Mouse (Mus musculus) forebrain, embryonic 11.5 days (tissue): ENCODE measurements around the gene Olfr967. TPM values are rescaled to one million over a fixed set of nuclear protein-coding genes. Genes with fewer than 3 reads are reported as not detected.

Experiments used
- ATAC-seq: fragments of 200-750 bp; cut with Nextera tagmentation; replicated peaks from 2 replicates; pipeline ENCODE4 v1.8.0; 2017; ENCODE audit warnings: moderate TSS enrichment; ENCODE audit not compliant: low FRiP score
- DNase-seq: peaks from one replicate; pipeline ENCODE4 v3.0.0-alpha.2; 2017; ENCODE audit warnings: low spot score
- H3K27ac ChIP-seq: fragments of 300-500 bp; sonication (generic); 2 replicates; pipeline ENCODE4 v1.5.1; 2014; ENCODE audit warnings: low read depth, low read length
- H3K27me3 ChIP-seq: fragments of 300-500 bp; sonication (generic); 2 replicates; pipeline ENCODE4 v1.6.1; 2014; ENCODE audit warnings: mild to moderate bottlenecking, low read length, mixed read lengths; ENCODE audit not compliant: control insufficient read depth, insufficient read depth
- H3K36me3 ChIP-seq: fragments of 300-500 bp; sonication (generic); 2 replicates; pipeline ENCODE4 v1.6.1; 2014; ENCODE audit warnings: mild to moderate bottlenecking, low read length, moderate library complexity, mixed read lengths; ENCODE audit not compliant: control insufficient read depth, insufficient read depth
- H3K4me1 ChIP-seq: fragments of 300-500 bp; sonication (generic); replicated peaks from 2 replicates; pipeline ENCODE4 v1.6.1; 2014; ENCODE audit warnings: low read length, mixed read lengths; ENCODE audit not compliant: control insufficient read depth, insufficient read depth
- H3K4me2 ChIP-seq: fragments of 300-500 bp; sonication (generic); 2 replicates; pipeline ENCODE4 v1.6.1; 2014; ENCODE audit warnings: low read depth, mild to moderate bottlenecking, low read length, moderate library complexity, mixed read lengths; ENCODE audit not compliant: severe bottlenecking
- H3K4me3 ChIP-seq: fragments of 300-500 bp; sonication (generic); 2 replicates; pipeline ENCODE4 v1.5.1; 2014; ENCODE audit warnings: low read depth, low read length
- H3K9ac ChIP-seq: fragments of 300-500 bp; sonication (generic); 2 replicates; pipeline ENCODE4 v1.6.1; 2014; ENCODE audit warnings: low read length
- H3K9me3 ChIP-seq: fragments of 300-500 bp; sonication (generic); 2 replicates; pipeline ENCODE4 v1.6.1; 2016; ENCODE audit warnings: low read length, mixed read lengths; ENCODE audit not compliant: control insufficient read depth
- WGBS: fragments of 180-500 bp; shearing (Covaris S2); extraction: QIAGEN DNeasy Blood & Tissue Kit; methylation state at CpG from one replicate; pipeline ENCODE4 v1.1.7; 2014; 5-methylcytosine and 5-hydroxymethylcytosine counted together
- polyA plus RNA-seq: library from polyadenylated mRNA; unstranded; fragments of >200 nt; fragmentation: Nextera tagmentation; extraction: Ambion mirVana; gene quantifications from 2 replicates; pipeline ENCODE4 v1.2.1, GENCODE M21; 2014

The Olfr967 gene
- polyA plus RNA-seq, 1 experiment from 2014 or later, result not detected

- Histone ChIP-seq H3K36me3 (no peaks in the 10 kb centered on the region), H3K9me3 (no peaks in the 10 kb centered on the region), H3K27ac (no peak within 1 kb of the TSS), H3K27me3 (no peaks in the 10 kb centered on the region), H3K4me1 (no peaks in the 10 kb centered on the region), H3K4me2 (no peak within 1 kb of the TSS), H3K4me3 (no peak within 1 kb of the TSS), H3K9ac (no peak within 1 kb of the TSS)
- no peak for ATAC-seq
- 79% methylated on average over 2 of the region's 2 CpGs for WGBS
- no peak for DNase-seq
Measured at GRCm38 (mm10) chr9:39790558-39790957, 44.5 kb downstream of the Olfr967 start, which contains the start of gene Olfr969. Gene Olfr969 (plus strand): TSS chr9:39790945.

Other genes with a start within 250 kb of the Olfr967 start
- gene Olfr957, start 230.4 kb upstream of the Olfr967 start, polyA plus RNA-seq, result not detected in 2 replicates
- not detected in 2 replicates for gene Olfr958, start 192.2 kb upstream of the Olfr967 start, polyA plus RNA-seq
- gene Olfr959, start 170.7 kb upstream of the Olfr967 start, polyA plus RNA-seq, result not detected in 2 replicates
- gene AW551984, start 141.8 kb upstream of the Olfr967 start, polyA plus RNA-seq, result 16.0 and 17.4 TPM in 2 replicates
- not detected in 2 replicates for gene Olfr148, start 135.6 kb upstream of the Olfr967 start, polyA plus RNA-seq
- gene Olfr960, start 124.9 kb upstream of the Olfr967 start, polyA plus RNA-seq, result not detected in 2 replicates
- not detected in 2 replicates for gene Olfr961, start 101.2 kb upstream of the Olfr967 start, polyA plus RNA-seq
- gene Olfr963, start 79.0 kb upstream of the Olfr967 start, polyA plus RNA-seq, result not detected in 2 replicates
- gene Olfr149, start 39.1 kb upstream of the Olfr967 start, polyA plus RNA-seq, result not detected in 2 replicates
- not detected in 2 replicates for gene Olfr965, start 34.9 kb upstream of the Olfr967 start, polyA plus RNA-seq
- gene Olfr150, start 15.3 kb upstream of the Olfr967 start, polyA plus RNA-seq, result not detected in 2 replicates
- gene Olfr968, start 37.0 kb downstream of the Olfr967 start, polyA plus RNA-seq, result not detected in 2 replicates
- not detected in 2 replicates for gene Olfr969, start 44.7 kb downstream of the Olfr967 start, polyA plus RNA-seq
- gene Olfr970, start 62.6 kb downstream of the Olfr967 start, polyA plus RNA-seq, result not detected in 2 replicates
- not detected in 2 replicates for gene Olfr971, start 90.6 kb downstream of the Olfr967 start, polyA plus RNA-seq
- gene Olfr972, start 120.2 kb downstream of the Olfr967 start, polyA plus RNA-seq, result not detected in 2 replicates
- not detected in 2 replicates for gene Olfr229, start 161.1 kb downstream of the Olfr967 start, polyA plus RNA-seq
- gene Olfr974, start 191.3 kb downstream of the Olfr967 start, polyA plus RNA-seq, result not detected in 2 replicates
- gene Olfr975, start 205.8 kb downstream of the Olfr967 start, polyA plus RNA-seq, result not detected in 2 replicates
- gene Olfr976, start 214.9 kb downstream of the Olfr967 start, polyA plus RNA-seq, result not detected in 2 replicates
- not detected in 2 replicates for gene Olfr978, start 245.9 kb downstream of the Olfr967 start, polyA plus RNA-seq